Mouse (Mus musculus) liver, adult 2 months (tissue): ENCODE measurements around the gene Sipa1l3.

Source experiments
- CTCF ChIP-seq: fragments of 200-500 bp; IDR thresholded peaks from 2 replicates; pipeline ENCODE4 v1.5.1; 2011; ENCODE audit warnings: low read depth, low read length, control low read depth
- POLR2A ChIP-seq: fragments of 200-500 bp; IDR thresholded peaks from 2 replicates; pipeline ENCODE4 v1.6.1; 2011; ENCODE audit warnings: low read length, control low read depth; ENCODE audit not compliant: insufficient read depth; ENCODE audit errors: extremely low read depth

DNA sequence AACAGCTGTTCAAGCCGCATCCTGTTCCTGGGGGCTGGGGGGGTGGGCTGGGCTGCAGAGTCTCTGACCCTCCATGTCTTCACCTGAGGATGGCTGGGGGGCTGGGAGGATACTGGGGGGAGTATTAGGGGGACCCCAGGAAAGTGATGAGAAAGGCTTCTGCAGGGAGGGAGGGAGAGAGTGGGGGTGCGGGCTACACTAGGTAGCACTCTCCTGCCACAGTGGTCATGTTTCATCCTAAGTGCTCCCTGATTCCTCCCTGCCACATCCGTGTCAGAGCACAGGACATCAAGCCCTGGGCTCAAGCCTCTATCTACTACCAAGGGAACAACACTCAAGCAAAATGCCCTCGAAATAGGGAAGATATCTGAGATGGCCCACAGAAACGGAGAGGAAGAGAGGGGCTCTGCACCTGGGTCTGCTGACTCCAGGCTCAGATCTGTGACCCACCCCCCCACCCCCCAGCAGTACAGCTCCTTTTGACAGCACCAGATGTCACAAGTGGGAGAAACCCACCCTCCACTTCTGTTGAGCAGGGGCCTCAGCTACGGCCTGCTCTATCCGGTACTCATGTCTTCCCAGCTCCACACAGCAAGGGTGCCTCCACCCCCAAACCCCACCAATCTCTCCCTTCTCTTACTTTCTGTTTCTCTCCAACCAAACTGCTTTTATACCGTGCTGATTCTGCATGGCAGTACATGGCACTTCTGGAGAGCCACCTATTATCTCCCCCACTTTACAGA, 106.4 kb downstream of the Sipa1l3 start:
- TF ChIP-seq CTCF (no peak), POLR2A (no peak)
